Mouse (Mus musculus): Measurements from ENCODE around the gene Cradd. TPM values are rescaled to one million over a fixed set of nuclear protein-coding genes. Genes with fewer than 3 reads are reported as not detected.

Cradd gene
- polyA plus RNA-seq, 2 experiments, result 3.2 to 3.6 TPM

DNA sequence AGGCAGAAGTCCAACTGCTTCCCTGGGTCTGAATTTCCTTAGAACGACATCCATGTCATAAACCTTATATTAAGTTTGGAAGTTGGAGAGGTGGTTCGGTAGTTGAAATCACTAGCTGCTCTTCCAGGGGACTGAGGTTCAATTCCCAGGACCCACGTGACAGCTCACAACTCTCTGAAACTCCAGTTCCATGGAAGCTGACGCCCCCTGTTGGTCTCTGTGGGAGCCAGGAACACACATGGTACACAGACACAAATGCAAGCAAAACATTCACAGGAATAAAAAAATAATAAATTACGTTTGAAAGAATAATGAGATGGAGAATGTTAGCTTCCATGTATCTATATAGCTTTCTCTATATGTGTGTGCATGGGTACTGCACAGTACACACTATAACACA, 16.0 kb downstream of the Cradd start:
- DNase-seq (ENCODE audit: low read depth in 3 of 3, low spot score in 3 of 3) (no peak), ATAC-seq (ENCODE audit: insufficient read depth) (no peak)
- no peak overlapping the region for H3K4me3 ChIP-seq (ENCODE audit: insufficient read depth in 1 of 2, low read depth in 2 of 2, low read length in 2 of 2)
- 65% methylated on average over 5 of the region's 5 CpGs for WGBS (ENCODE audit: insufficient replicate concordance)
- H3K4me1 ChIP-seq (replicated peaks; ENCODE audit: control insufficient read depth in 2 of 2, insufficient read depth in 2 of 2, low read length in 1 of 2), result 0 out of 4 replicates have a peak, but pooled peaks cover 0 to 5% of the 10 kb centered on the region in 2 experiments
- no peak overlapping the region for H3K27ac ChIP-seq
- no peak overlapping the region for H3K9ac ChIP-seq (replicated peaks)
- no peaks in the 10 kb centered on the region for H3K36me3 ChIP-seq (replicated peaks; ENCODE audit: control insufficient read depth, insufficient read depth, low read depth)
- no peaks in the 10 kb centered on the region for H3K9me3 ChIP-seq (ENCODE audit: control insufficient read depth, low read length)
- H3K27me3 ChIP-seq (ENCODE audit: control insufficient read depth, insufficient read depth, low read length), result no peaks in the 10 kb centered on the region
- 0 out of 2 replicates have a peak, but pooled peaks have one; percentile 25 for TF ChIP-seq CTCF (IDR thresholded peaks at IDR 0.05; ENCODE audit: low read depth)
- TF ChIP-seq EP300 (IDR thresholded peaks at IDR 0.05; ENCODE audit: low read depth), result no peak
- no peak overlapping the region for H3K4me2 ChIP-seq (ENCODE audit: low read depth)

DNA sequence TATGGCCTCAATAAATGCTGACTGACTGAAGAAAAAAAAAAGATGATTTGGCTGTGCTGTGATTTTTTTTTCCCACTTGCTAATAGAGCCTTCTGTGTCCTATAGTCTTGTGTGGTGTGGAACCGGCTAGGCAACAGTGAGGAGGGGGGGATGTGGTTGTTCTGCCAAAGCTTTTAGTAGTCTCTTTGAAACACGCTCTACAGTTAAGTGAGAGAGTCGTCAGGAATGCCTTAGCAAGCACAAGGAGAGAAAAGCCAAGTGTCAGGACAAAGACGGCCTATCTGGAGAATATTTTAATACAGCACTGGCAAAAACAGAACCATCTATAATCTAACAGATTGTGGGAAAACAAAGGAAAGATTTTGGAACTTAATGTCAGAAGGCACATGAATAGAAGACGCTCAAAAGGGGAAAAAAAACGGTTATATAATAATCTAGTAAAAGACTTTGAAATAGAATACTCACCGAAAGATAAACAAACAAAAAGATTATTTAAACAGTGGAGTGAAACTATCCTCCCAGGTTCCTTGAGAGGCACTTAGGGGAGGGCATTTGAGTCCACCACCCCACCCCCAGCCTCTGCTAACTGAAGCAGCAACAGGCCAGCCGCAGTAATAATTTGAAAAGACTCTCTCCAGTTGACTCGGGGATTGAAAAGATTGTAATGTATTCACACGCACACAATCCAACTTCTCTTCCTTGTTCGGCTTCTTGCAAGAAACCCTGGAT, 16.9 kb downstream of the Cradd start:
- H3K27me3 ChIP-seq (ENCODE audit: control insufficient read depth, insufficient read depth, low read length), result no peaks in the 10 kb centered on the region
- ATAC-seq (ENCODE audit: insufficient read depth) (no peak), DNase-seq (ENCODE audit: low read depth in 3 of 3, low spot score in 3 of 3) (no peak)
- no peak overlapping the region for H3K4me3 ChIP-seq (ENCODE audit: insufficient read depth in 1 of 2, low read depth in 2 of 2, low read length in 2 of 2)
- no peaks in the 10 kb centered on the region for H3K9me3 ChIP-seq (ENCODE audit: control insufficient read depth, low read length)
- no peak overlapping the region for H3K4me2 ChIP-seq (ENCODE audit: low read depth)
- H3K27ac ChIP-seq, result no peak overlapping the region
- TF ChIP-seq EP300 (IDR thresholded peaks at IDR 0.05; ENCODE audit: low read depth) (no peak), CTCF (IDR thresholded peaks at IDR 0.05; ENCODE audit: low read depth) (no peak)
- 66% methylated on average over 11 of the region's 11 CpGs for WGBS (ENCODE audit: insufficient replicate concordance)
- H3K9ac ChIP-seq (replicated peaks), result no peak overlapping the region
- H3K4me1 ChIP-seq (replicated peaks; ENCODE audit: control insufficient read depth in 2 of 2, insufficient read depth in 2 of 2, low read length in 1 of 2), result peaks cover 0 to 5% of the 10 kb centered on the region in 2 experiments; a peak in 1 of 4 replicates
- H3K36me3 ChIP-seq (replicated peaks; ENCODE audit: control insufficient read depth, insufficient read depth, low read depth), result no peaks in the 10 kb centered on the region

DNA sequence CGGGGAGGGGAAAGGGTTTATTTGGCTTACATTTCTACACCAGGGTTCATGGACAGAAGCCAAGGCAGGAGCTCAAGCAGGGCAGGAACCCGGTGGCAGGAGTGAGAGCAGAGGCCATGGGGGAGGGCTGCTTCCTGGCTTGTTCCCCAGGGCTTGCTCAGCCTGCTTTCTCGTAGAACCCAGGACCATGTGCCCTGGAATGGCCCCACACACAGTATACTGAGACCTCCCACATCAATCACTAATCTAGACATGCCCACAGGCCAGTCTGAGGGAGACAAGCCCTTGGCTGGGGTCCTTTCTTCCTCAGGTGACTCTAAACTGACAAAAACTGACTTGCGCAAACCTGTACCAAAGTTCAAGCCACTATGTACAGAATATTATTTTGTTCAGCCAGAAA, 19.7 kb downstream of the Cradd start:
- H3K4me2 ChIP-seq (ENCODE audit: low read depth), result no peak overlapping the region
- ATAC-seq (ENCODE audit: insufficient read depth) (no peak), DNase-seq (ENCODE audit: low read depth in 3 of 3, low spot score in 3 of 3) (no peak)
- TF ChIP-seq CTCF (IDR thresholded peaks at IDR 0.05; ENCODE audit: low read depth) (no peak), EP300 (IDR thresholded peaks at IDR 0.05; ENCODE audit: low read depth) (no peak)
- no peaks in the 10 kb centered on the region for H3K9me3 ChIP-seq (ENCODE audit: control insufficient read depth, low read length)
- H3K36me3 ChIP-seq (replicated peaks; ENCODE audit: control insufficient read depth, insufficient read depth, low read depth), result no peaks in the 10 kb centered on the region
- peaks cover 0 to 4% of the 10 kb centered on the region in 2 experiments; a peak in 1 of 4 replicates for H3K4me1 ChIP-seq (replicated peaks; ENCODE audit: control insufficient read depth in 2 of 2, insufficient read depth in 2 of 2, low read length in 1 of 2)
- no peak overlapping the region for H3K9ac ChIP-seq (replicated peaks)
- H3K27me3 ChIP-seq (ENCODE audit: control insufficient read depth, insufficient read depth, low read length), result no peaks in the 10 kb centered on the region
- H3K27ac ChIP-seq, result no peak overlapping the region
- no peak overlapping the region for H3K4me3 ChIP-seq (ENCODE audit: insufficient read depth in 1 of 2, low read depth in 2 of 2, low read length in 2 of 2)
- 41% methylated on average over 4 of the region's 4 CpGs for WGBS (ENCODE audit: insufficient replicate concordance)

DNA sequence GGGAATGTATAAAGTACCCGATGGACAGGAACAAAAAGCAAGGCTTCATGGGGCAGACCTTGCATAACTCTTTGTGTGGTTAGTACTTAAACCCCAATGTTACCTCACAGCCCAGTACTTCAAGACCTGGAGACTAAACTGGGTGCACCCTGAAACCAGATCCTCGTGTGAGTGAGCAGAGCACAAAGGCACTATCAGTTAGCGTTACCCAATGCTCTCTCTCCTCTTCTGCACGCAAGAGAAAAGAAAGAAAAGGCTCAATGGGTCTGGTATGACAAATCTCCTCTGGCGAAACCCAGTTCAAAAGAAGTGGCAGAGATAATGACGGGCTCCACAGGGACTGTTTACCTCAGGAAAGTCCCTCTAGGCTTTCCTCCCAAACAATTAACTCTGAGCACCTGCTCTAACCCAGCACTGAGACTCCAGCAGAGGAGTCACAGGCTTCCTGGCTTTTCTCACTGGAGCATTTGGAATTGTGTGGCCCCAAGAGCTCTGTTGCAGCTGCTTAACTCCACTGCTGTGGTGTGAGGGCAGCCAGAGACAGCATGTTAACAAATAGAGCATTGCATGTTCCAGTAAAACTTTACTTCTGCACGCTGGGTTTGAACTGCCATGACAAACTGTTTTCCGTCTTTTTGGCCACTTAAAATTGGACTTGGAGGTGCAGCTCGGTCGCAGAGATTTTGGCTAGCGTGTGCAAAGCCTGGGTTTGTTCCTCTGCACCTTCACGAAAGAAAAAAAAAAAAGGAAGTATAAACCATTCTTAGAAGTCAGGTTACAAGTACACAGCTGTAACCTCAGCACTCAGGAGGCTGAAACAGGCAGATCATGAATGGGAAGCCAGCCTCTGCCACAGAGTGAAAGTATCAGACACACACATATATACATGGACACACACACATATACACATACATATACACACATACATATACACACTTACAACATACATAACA, 21.4 kb downstream of the Cradd start:
- H3K9ac ChIP-seq (replicated peaks), result no peak overlapping the region
- H3K4me1 ChIP-seq (replicated peaks; ENCODE audit: control insufficient read depth in 2 of 2, insufficient read depth in 2 of 2, low read length in 1 of 2), result peaks cover 0 to 9% of the 10 kb centered on the region in 2 experiments; a peak in 3 of 4 replicates
- no peak overlapping the region for H3K4me3 ChIP-seq (ENCODE audit: insufficient read depth in 1 of 2, low read depth in 2 of 2, low read length in 2 of 2)
- no peaks in the 10 kb centered on the region for H3K27me3 ChIP-seq (ENCODE audit: control insufficient read depth, insufficient read depth, low read length)
- ATAC-seq (ENCODE audit: insufficient read depth) (no peak), DNase-seq (ENCODE audit: low read depth in 3 of 3, low spot score in 3 of 3) (no peak)
- no peak overlapping the region for H3K4me2 ChIP-seq (ENCODE audit: low read depth)
- TF ChIP-seq CTCF (IDR thresholded peaks at IDR 0.05; ENCODE audit: low read depth) (no peak), EP300 (IDR thresholded peaks at IDR 0.05; ENCODE audit: low read depth) (no peak)
- H3K36me3 ChIP-seq (replicated peaks; ENCODE audit: control insufficient read depth, insufficient read depth, low read depth), result no peaks in the 10 kb centered on the region
- 61% methylated on average over 12 of the region's 12 CpGs for WGBS (ENCODE audit: insufficient replicate concordance)
- no peaks in the 10 kb centered on the region for H3K9me3 ChIP-seq (ENCODE audit: control insufficient read depth, low read length)
- H3K27ac ChIP-seq, result no peak overlapping the region
